Mouse (Mus musculus) forebrain, embryonic 14.5 days (tissue): ENCODE measurements around the gene B4galnt3. TPM values are rescaled to one million over a fixed set of nuclear protein-coding genes. Genes with fewer than 3 reads are reported as not detected.

Experiments
- ATAC-seq: fragments of 200-750 bp; cut with Nextera tagmentation; 2 replicates; pipeline ENCODE4 v1.8.0; 2017; ENCODE audit warnings: mild to moderate bottlenecking, moderate library complexity
- DNase-seq: peaks from one replicate; pipeline ENCODE4 v3.0.0-alpha.2; 2015; ENCODE audit warnings: low spot score
- H3K27ac ChIP-seq: fragments of 300-500 bp; sonication (generic); 2 replicates; pipeline ENCODE4 v1.5.1; 2014; ENCODE audit warnings: low read depth, mild to moderate bottlenecking, control low read depth, low read length, moderate library complexity
- H3K27me3 ChIP-seq: fragments of 300-500 bp; sonication (generic); replicated peaks from 2 replicates; pipeline ENCODE4 v1.6.1; 2014; ENCODE audit warnings: low read length, control low read depth, mixed read lengths; ENCODE audit not compliant: control insufficient read depth, insufficient read depth
- H3K36me3 ChIP-seq: fragments of 300-500 bp; sonication (generic); 2 replicates; pipeline ENCODE4 v1.6.1; 2014; ENCODE audit warnings: low read length, control low read depth; ENCODE audit not compliant: control insufficient read depth, insufficient read depth
- H3K4me1 ChIP-seq: fragments of 300-500 bp; sonication (generic); 2 replicates; pipeline ENCODE4 v1.6.1; 2014; ENCODE audit warnings: antibody characterized with exemption, low read length, control low read depth; ENCODE audit not compliant: control insufficient read depth, insufficient read depth
- H3K4me2 ChIP-seq: fragments of 300-500 bp; sonication (generic); 2 replicates; pipeline ENCODE4 v1.6.1; 2014; ENCODE audit warnings: mild to moderate bottlenecking, control low read depth, low read length
- H3K4me3 ChIP-seq: fragments of 300-500 bp; sonication (generic); 2 replicates; pipeline ENCODE4 v1.5.1; 2014; ENCODE audit warnings: low read depth, low read length, control low read depth
- H3K9ac ChIP-seq: fragments of 300-500 bp; sonication (generic); 2 replicates; pipeline ENCODE4 v1.6.1; 2014; ENCODE audit warnings: mild to moderate bottlenecking, low read length, control low read depth, moderate library complexity
- H3K9me3 ChIP-seq: fragments of 300-500 bp; sonication (generic); replicated peaks from 2 replicates; pipeline ENCODE4 v1.6.1; 2016; ENCODE audit warnings: low read length, control low read depth, mixed read lengths; ENCODE audit not compliant: control insufficient read depth
- WGBS: fragments of 180-500 bp; shearing (Covaris S2); extraction: QIAGEN DNeasy Blood & Tissue Kit; methylation state at CpG from one replicate; pipeline ENCODE4 v1.1.7; 2014; 5-methylcytosine and 5-hydroxymethylcytosine counted together
- polyA plus RNA-seq: library from polyadenylated mRNA; unstranded; fragments of >200 nt; fragmentation: Nextera tagmentation; extraction: Ambion mirVana; gene quantifications from 2 replicates; pipeline ENCODE4 v1.2.1, GENCODE M21; 2014

Gene B4galnt3
- polyA plus RNA-seq, 1 experiment from 2014 or later, result not detected

- Histone ChIP-seq H3K9ac (no peak overlapping the region), H3K4me2 (no peak overlapping the region), H3K36me3 (no peaks in the 10 kb centered on the region), H3K27me3 (no peaks in the 10 kb centered on the region), H3K9me3 (no peaks in the 10 kb centered on the region), H3K27ac (no peak overlapping the region), H3K4me3 (no peak overlapping the region), H3K4me1 (no peaks in the 10 kb centered on the region)
- ATAC-seq (no peak), DNase-seq (no peak)
- 75% methylated on average over 8 of the region's 8 CpGs for WGBS
Observed at GRCm38 (mm10) chr6:120243250-120243649, 51.1 kb downstream of the B4galnt3 start.

DNA sequence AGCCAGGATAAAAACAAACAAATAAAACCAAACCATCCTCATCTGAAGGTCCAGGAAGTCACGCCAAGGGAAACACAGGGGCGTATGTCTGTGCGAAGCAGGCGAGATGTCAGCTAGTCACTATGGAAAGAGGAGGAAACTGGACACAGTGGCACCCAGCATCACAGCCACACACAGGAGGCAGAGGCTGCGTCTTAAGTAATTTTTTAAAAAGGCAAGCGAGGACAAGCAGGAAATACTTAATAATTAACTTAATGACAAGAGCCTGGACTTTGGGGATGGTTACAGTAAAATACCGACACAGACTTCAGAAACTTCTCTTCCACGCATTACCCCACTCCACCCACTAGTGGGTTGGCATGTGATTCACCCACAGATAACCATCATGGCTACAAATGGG is 51.8 kb downstream of the B4galnt3 start:
- ATAC-seq (no peak), DNase-seq (no peak)
- no peaks in the 10 kb centered on the region for H3K4me1 ChIP-seq
- no peak overlapping the region for H3K9ac ChIP-seq
- WGBS, result 89% methylated on average over 8 of the region's 8 CpGs
- no peak overlapping the region for H3K27ac ChIP-seq
- H3K36me3 ChIP-seq, result no peaks in the 10 kb centered on the region
- H3K4me2 ChIP-seq, result no peak overlapping the region
- H3K27me3 ChIP-seq, result no peaks in the 10 kb centered on the region
- no peak overlapping the region for H3K4me3 ChIP-seq
- no peaks in the 10 kb centered on the region for H3K9me3 ChIP-seq

DNA sequence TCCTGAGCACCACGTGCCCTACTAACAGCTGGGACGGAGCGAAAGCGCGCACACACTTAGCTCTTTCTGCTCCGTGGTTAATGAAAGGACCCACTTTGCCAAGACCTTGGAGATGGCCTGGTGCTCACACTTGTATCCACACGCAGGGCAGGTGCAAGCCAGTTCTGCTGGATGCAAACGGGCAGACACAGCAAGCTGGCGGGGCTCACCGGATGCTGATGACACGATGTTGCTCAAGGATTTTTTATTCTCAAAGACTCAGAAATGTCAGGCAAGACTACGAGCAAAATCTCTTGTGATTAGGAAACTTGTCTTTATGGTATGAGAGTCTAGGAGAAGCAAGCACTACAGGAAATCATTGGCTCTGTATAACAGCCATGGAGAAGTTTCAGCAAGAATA is 52.9 kb downstream of the B4galnt3 start:
- Histone ChIP-seq H3K4me1 (no peaks in the 10 kb centered on the region), H3K4me3 (no peak overlapping the region), H3K27me3 (no peaks in the 10 kb centered on the region), H3K36me3 (no peaks in the 10 kb centered on the region), H3K9ac (no peak overlapping the region), H3K27ac (no peak overlapping the region), H3K9me3 (no peaks in the 10 kb centered on the region), H3K4me2 (no peak overlapping the region)
- 87% methylated on average over 12 of the region's 12 CpGs for WGBS
- no peak for ATAC-seq
- no peak for DNase-seq

DNA sequence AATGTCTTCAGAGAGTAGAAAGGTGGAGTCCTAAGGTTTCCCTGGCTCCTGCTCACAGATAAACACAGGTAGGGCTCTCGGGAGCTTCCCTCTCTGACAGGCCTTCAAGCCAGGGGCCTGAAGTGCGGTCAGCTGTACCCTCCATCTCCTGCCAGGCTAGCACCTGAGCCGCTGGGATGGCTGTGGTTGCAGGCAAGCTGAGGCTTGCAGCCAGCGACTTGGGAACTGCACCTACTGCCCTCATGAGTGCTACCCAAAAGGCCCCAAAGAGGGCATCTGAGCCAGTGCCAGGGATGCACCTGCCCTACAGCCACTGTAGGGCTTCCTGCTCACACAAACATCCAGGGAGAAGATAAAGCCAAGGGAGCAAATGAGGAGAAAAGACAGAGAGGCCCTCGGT is 53.9 kb downstream of the B4galnt3 start:
- no peak for ATAC-seq
- Histone ChIP-seq H3K9ac (no peak overlapping the region), H3K27me3 (no peaks in the 10 kb centered on the region), H3K36me3 (no peaks in the 10 kb centered on the region), H3K4me1 (no peaks in the 10 kb centered on the region), H3K9me3 (no peaks in the 10 kb centered on the region), H3K4me2 (no peak overlapping the region), H3K4me3 (no peak overlapping the region), H3K27ac (no peak overlapping the region)
- DNase-seq, result no peak
- 81% methylated on average over 5 of the region's 5 CpGs for WGBS

GRCm38 (mm10) chr6:120235874-120236273 is 58.5 kb downstream of the B4galnt3 start:
- no peaks in the 10 kb centered on the region for H3K4me1 ChIP-seq
- no peaks in the 10 kb centered on the region for H3K27me3 ChIP-seq
- ATAC-seq (no peak), DNase-seq (no peak)
- no peak overlapping the region for H3K9ac ChIP-seq
- no peak overlapping the region for H3K4me3 ChIP-seq
- H3K36me3 ChIP-seq, result no peaks in the 10 kb centered on the region
- H3K4me2 ChIP-seq, result no peak overlapping the region
- no peaks in the 10 kb centered on the region for H3K9me3 ChIP-seq
- no peak overlapping the region for H3K27ac ChIP-seq
- 69% methylated on average over 7 of the region's 7 CpGs for WGBS

GRCm38 (mm10) chr6:120232885-120233284 is 61.5 kb downstream of the B4galnt3 start:
- no peak for ATAC-seq
- WGBS, result 98% methylated on average over 6 of the region's 6 CpGs
- H3K9me3 ChIP-seq, result no peaks in the 10 kb centered on the region
- H3K27ac ChIP-seq, result no peak overlapping the region
- no peak overlapping the region for H3K9ac ChIP-seq
- no peak for DNase-seq
- no peaks in the 10 kb centered on the region for H3K27me3 ChIP-seq
- H3K36me3 ChIP-seq, result no peaks in the 10 kb centered on the region
- H3K4me1 ChIP-seq, result no peaks in the 10 kb centered on the region
- H3K4me2 ChIP-seq, result no peak overlapping the region
- no peak overlapping the region for H3K4me3 ChIP-seq

- no peaks in the 10 kb centered on the region for H3K4me1 ChIP-seq
- H3K9ac ChIP-seq, result no peak overlapping the region
- no peak overlapping the region for H3K4me3 ChIP-seq
- DNase-seq, result no peak
- ATAC-seq, result no peak
- WGBS, result 0% methylated on average over 1 of the region's 1 CpGs
- H3K36me3 ChIP-seq, result no peaks in the 10 kb centered on the region
- no peak overlapping the region for H3K27ac ChIP-seq
- no peak overlapping the region for H3K4me2 ChIP-seq
- no peaks in the 10 kb centered on the region for H3K9me3 ChIP-seq
- no peaks in the 10 kb centered on the region for H3K27me3 ChIP-seq
Observed at GRCm38 (mm10) chr6:120230441-120230840, 63.9 kb downstream of the B4galnt3 start.

- no peaks in the 10 kb centered on the region for H3K27me3 ChIP-seq
- ATAC-seq (no peak), DNase-seq (no peak)
- no peaks in the 10 kb centered on the region for H3K4me1 ChIP-seq
- H3K36me3 ChIP-seq, result no peaks in the 10 kb centered on the region
- H3K4me3 ChIP-seq, result no peak overlapping the region
- H3K9me3 ChIP-seq, result no peaks in the 10 kb centered on the region
- 61% methylated on average over 7 of the region's 7 CpGs for WGBS
- H3K4me2 ChIP-seq, result no peak overlapping the region
- no peak overlapping the region for H3K27ac ChIP-seq
- H3K9ac ChIP-seq, result no peak overlapping the region
Observed at GRCm38 (mm10) chr6:120229806-120230205, 64.6 kb downstream of the B4galnt3 start.

- Histone ChIP-seq H3K36me3 (no peaks in the 10 kb centered on the region), H3K9me3 (no peaks in the 10 kb centered on the region), H3K27ac (no peak overlapping the region), H3K9ac (no peak overlapping the region), H3K4me3 (no peak overlapping the region), H3K27me3 (no peaks in the 10 kb centered on the region), H3K4me2 (no peak overlapping the region), H3K4me1 (no peaks in the 10 kb centered on the region)
- 77% methylated on average over 7 of the region's 7 CpGs for WGBS
- ATAC-seq, result no peak
- DNase-seq, result no peak
Observed at GRCm38 (mm10) chr6:120227068-120227467, 67.3 kb downstream of the B4galnt3 start.
